Mouse (Mus musculus): ENCODE data around the gene Cat.

Cat gene

GRCm38 (mm10) chr2:103484617-103485401 lies at the start of gene Cat:
Gene Cat (minus strand): TSS chr2:103485160.
- DNase-seq, result peak; percentile 96

- no peak for DNase-seq
These were observed 40.6 kb upstream of the Cat start for GRCm38 (mm10) chr2:103525596-103525995.

DNA sequence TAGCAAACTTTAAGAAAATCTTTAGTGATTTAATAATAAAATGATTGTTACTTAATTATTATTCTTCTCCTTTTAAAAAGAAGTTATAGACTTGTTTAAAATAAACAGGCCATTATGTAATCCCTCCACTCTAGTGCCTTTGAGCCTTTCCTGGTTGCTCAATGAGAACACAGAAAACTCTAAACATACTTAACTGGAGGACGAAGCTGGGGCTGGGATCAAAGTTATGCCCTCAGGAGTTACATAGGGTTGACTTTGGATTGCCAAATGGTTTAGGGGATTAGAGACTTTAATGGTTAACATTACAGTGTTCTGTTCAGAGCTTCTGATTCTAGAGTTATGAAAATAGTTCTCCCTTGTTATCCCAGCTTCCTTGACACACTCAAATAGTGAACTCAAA lies 31.5 kb upstream of the Cat start:
- no peak for DNase-seq

DNA sequence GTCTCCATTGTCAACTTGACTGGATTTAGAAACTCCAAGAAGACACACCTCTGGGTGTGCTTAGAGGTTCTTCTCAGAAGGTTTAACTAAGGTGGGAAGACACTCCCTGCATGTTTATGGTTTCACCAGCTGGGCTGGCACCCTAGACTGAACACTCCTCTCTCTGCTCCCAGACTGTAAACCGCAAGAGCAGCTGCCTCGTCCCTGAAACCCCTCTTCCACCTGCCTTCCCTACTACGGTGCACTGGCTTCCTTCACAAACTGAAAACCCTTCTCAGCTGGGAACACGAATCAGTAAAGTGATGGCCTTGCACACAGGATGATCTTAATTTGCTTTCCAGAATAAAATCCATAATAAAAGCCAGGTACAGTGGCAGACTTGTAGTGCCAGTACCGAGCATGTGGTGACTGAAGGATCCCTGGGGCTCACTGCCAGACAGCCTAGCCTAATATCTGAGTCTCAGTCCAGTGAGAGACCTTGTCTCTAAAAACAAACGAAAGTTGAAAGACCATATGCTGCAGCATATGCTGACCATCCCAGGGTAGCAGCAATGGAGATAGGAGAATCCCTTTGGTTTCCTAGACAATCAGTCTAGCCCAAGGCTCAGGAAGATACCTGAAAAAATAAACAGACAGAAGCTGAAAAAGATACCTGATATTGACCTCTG lies 30.7 kb upstream of the Cat start:
- no peak for DNase-seq

DNA sequence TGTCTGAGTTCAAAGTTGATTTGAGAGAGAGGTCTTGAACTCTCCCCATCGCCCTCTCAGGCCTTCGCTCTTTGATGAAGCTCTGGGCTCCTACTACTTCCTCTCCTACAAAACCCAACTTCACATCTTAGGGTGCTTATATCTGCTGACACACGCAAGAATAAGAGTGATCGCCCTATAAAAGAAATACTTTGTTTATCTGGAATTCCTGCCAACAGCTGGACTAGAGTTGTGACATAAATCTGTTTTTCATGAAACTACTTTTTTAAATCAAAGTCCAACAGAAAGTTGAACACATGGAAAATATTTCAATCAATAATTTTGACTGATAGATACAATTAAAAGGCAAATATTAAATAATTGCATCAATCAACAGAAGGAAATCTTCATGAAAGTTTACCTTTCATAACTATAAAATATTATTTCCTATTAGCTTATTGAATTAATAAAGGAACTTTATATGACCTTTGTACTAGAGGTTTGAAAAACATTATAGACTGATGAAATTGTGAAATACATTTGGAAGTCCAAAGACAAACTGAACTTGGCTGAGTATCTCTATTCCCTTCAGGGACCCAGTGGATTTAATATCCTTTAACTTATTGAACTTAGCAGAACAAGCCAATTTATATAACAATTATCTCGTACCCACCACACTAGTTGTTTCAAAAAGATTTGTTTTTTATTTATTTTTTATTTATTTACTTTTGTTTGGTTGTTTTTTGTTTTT lies 27.3 kb upstream of the Cat start:
- DNase-seq, result no peak

DNA sequence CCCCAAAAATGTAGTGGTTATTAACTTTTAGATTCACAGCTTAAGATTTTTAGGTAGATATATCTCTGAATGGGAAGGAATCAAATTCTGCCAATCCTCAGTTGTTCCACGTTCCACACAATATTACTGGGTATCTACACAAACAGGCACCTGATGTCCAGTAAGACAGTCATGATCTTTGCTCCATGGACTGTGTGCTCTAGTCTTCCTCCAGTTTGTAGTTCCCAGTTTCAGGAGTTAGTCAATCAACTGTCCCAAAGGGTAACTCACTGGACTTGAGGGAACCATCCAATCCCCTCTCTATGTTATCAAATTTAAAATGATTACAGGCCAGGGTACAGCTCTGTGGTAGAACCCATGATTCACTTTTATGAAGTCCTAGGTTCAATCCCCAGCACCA lies 26.7 kb upstream of the Cat start:
- no peak for DNase-seq

GRCm38 (mm10) chr2:103511042-103511441 lies 26.1 kb upstream of the Cat start:
- DNase-seq, result no peak

DNA sequence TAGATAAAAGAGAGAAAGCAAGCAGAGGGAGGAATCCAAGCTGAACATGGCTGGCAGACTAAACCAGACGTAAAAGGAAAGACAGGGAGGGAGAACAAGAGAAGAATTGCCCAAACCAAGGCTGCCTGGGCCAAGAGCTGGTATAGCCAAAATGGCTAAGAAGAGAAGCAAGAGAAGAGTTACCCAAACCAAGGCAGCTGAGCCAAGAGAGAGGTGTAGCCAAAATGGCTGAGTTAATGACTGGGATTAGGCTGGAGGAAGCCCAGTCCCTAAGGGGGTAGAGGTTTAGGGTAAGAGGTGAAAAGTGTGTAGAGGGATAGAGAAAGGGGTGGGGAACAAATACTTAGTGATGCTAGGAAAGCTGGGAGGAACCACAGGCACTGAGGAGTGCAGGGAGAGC lies 22.7 kb upstream of the Cat start:
- DNase-seq, result no peak

DNA sequence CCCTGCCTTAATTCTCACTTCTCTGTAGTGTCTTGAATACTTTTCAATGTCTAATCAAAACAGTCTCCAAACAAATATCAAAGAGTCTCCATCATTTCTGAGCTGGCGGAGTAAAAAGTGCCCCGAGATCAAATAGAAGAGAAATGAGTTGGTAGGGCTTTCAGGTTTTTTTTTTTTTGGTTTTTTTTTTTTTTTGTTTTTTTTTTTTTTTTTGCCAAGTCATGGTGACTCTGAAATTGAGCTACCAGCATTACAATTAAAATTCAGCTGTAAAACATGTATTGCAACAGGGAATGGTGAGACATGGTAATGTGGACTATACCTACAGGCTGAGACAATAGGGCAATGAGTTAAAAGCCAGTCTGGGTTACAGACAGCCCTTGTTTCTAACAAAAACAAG lies 21.0 kb upstream of the Cat start:
- no peak for DNase-seq

DNA sequence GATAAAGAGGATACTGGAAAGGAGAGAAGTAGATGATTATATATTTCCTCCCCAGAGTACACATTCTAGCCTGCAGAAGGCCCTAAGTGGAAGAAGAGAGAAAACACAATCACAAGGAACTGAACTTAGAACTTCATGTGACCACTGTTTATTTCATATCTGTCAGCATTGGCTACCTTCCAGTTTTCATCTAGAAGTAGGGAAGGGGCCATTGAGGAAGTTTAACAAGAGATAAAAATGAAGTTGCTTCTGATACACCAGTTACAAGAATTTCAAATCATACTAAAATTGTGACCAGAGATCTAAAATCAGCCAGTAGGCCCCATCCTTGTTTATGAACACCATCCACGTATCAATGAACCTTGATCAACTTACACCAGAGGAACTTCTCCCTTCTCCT lies 19.5 kb upstream of the Cat start:
- no peak for DNase-seq

DNA sequence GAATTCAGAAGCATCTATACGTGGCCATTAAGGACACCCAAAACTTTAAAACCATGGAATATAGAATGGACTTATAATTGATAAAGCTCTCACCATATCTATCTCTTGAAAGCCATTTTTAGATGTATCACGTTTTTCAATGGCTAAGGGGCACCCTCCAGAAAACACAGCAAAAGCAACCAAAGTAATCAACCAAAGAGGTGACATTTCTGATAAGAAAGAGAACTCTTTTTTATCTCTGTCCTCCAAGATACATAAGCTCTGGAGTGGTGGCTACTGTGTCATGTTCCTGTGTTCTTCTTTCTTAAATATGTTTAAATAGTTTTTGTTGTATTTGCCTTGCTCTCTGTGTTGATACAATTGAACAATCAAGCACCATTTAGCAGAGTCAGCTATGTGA lies 15.8 kb upstream of the Cat start:
- no peak for DNase-seq

GRCm38 (mm10) chr2:103495633-103496418 lies 10.9 kb upstream of the Cat start:
- DNase-seq, result no peak

DNA sequence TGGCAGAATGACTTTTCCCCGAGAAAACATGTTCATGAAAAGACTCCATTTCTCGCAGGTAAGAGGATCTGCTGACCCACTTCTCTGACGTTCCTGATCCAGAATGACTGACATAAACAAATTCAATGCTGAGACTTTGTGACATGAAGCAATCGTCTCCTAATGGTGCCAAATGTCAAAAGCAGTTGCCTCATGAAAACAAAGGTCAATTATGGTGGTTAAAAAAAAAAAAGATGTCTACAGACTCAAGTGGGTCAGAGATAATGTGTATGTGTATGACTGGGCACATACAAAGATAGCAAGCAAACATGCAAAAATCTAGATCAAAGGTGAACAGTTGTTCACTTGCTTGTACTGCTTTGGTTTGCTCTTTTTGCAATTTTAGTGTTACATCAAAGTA lies 8.9 kb upstream of the Cat start:
- DNase-seq, result no peak

- no peak for DNase-seq
These were observed 7.6 kb upstream of the Cat start for GRCm38 (mm10) chr2:103492526-103492925.

DNA sequence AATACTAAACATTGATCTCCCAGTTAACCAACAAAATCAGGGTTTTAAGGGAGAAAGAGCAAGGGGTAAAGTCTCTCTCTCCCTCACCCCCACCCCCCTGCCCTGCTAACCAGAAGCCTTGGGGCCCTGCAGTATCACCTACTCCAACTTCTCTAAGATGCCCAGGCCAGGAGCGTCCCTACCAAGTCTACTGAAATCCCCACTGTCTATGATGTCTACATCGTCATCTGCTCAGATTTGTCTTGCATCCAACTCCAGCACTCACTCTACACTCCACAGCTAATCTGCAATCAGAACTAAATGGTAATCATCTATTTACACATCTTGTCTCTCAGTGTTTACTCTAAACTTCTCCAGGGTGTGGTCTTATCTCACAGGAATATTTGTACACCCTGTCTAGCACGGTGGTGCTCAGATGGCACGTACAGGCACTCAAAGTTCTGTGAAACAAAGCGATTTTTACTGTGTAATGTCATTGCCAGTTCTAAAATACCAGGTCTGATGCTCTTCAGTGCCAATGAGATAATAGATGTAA lies 907 bp downstream of the Cat start:
- DNase-seq, result no peak

GRCm38 (mm10) chr2:103483289-103483985 lies 1.5 kb downstream of the Cat start:
- no peak for DNase-seq

- DNase-seq, result no peak
These were observed 3.4 kb downstream of the Cat start for GRCm38 (mm10) chr2:103481314-103482231.

DNA sequence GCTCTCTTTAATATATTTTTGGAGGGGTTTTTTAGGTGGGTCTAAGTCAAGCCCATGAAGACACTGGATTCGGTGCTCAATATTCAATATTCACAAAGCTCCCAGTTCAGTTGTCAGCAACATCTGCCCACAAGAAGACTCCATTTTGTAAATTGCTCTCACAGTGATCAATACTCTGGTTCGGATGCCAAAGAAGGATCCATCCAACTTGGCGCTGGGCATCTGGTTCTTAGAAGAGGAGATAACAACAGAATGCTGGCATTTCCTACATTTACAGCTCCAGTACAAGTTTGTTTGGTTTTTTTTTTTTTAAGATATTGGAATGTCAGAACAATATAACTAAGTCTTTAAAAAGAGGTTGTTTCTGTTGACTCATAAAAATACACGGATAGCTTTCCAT lies 4.1 kb downstream of the Cat start:
- DNase-seq, result no peak

- DNase-seq, result no peak
These were observed 4.7 kb downstream of the Cat start for GRCm38 (mm10) chr2:103480240-103480639.

- no peak for DNase-seq
These were observed 6.6 kb downstream of the Cat start for GRCm38 (mm10) chr2:103478326-103478725.

GRCm38 (mm10) chr2:103477456-103477855 lies 7.5 kb downstream of the Cat start:
- DNase-seq, result no peak
